Mouse (Mus musculus) megakaryocyte-erythroid progenitor cell, adult 5-6 weeks (primary cell): ENCODE results near the gene Caprin1. TPM values are rescaled to one million over a fixed set of nuclear protein-coding genes. Genes with fewer than 3 reads are reported as not detected.

Experiments
- ATAC-seq: replicated peaks from 2 replicates; pipeline ENCODE4 v1.8.0; 2016; ENCODE audit warnings: mild to moderate bottlenecking, inconsistent platforms; ENCODE audit not compliant: severe bottlenecking, poor library complexity, low FRiP score, low TSS enrichment
- total RNA-seq, 2 experiments: library from RNA; stranded (forward) in 1 of 2; stranded (reverse) in 1 of 2; fragments of 200-1000, 215-1000 nt in 1 of 2; fragments of >200 nt in 1 of 2; fragmentation: Nextera tagmentation in 1 of 2; gene quantifications; 2 replicates each; pipeline ENCODE4 v1.2.3; 2014 to 2017

Caprin1 gene
- total RNA-seq, 2 experiments from 2014 or later = 410 to 571 TPM

DNA sequence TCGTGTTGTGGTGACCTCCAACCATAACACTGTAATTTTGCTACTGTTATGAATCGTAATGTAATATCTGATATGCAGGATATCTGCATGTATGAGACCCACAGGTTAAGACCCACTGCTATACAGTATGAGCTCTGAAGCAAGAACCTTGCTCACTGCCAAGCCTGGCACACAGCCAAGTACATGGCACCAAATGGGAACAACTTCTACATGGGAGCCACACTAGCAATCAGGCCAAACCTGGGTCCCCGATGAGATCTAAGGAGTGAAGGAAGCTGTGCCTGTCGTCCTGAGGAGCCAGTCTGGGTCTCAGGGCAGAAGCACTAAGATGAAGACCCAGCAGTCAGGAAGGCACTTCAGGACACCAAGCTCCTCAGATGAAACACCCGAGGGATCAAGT, 52.0 kb downstream of the Caprin1 start:
- ATAC-seq = no peak

GRCm38 (mm10) chr2:103743988-103744387, 53.5 kb downstream of the Caprin1 start:
- ATAC-seq = peak; percentile 62

GRCm38 (mm10) chr2:103743536-103743935, 53.9 kb downstream of the Caprin1 start:
- no peak for ATAC-seq

DNA sequence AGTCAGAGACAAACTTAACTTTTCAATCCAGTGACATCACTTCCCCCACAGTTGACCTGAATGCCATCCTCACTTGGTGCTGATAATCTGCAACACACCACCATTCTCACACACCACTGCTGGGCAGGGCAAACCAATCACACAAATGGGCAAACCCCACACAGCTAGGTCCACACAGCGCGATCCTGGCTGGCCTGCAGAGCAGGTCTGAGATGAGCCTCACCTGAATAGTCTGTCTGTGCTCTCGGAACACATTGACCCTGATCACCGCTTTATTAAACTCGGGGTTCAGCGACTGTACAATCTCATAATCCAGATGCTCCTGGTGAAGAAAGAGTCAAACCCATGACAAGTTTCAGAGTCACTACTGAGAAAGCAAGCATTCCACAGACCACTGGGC, 54.6 kb downstream of the Caprin1 start:
- ATAC-seq = no peak

- ATAC-seq = no peak
These were observed 66.0 kb downstream of the Caprin1 start for GRCm38 (mm10) chr2:103731423-103731822.

DNA sequence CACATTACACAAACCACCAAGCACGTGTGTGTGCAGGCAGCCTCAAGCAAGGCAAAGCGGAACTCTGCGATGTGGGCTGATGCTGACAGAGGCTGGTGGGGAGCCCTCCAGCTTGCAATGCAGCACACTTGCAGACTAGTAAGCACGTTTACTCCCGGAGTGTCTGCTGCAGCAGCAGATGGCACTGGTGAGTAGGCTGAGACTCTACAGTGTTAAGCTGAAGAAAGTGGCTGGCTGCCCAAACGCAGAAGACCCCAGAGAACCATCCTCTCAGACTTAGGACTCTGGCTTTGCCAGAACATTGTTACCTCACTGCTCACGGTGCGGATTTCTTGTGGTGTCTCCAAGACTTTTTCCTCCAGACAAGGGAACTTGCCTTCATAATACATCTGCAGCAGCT, 66.5 kb downstream of the Caprin1 start:
- ATAC-seq = no peak

DNA sequence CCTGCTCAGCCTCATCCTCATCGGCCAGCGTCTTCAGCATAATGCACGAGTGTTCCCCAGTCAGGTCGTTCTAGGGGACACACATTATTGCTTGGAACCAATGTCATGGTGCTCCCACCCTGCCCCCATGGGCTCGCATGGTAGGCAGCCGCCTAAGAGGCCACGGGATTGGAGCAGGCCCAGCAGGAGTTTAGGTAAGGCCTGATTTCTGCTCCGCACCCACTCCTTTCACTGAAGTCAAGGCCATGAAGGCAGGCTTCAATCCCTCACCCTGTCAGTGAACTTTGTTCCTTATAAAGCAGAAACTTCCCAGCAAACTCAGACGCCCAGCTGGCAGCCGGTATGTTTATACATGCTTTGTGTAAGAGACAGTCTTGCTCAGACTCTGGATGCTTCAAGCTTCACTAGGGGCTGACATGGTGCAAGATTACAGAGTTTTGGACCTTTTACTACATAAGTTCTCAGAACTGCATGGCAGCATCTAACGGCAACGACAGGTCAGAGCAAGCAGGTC, 69.4 kb downstream of the Caprin1 start:
- ATAC-seq = no peak

- no peak for ATAC-seq
These were observed 72.9 kb downstream of the Caprin1 start for GRCm38 (mm10) chr2:103724521-103724920.

GRCm38 (mm10) chr2:103719292-103719646, 78.2 kb downstream of the Caprin1 start:
- ATAC-seq = no peak

DNA sequence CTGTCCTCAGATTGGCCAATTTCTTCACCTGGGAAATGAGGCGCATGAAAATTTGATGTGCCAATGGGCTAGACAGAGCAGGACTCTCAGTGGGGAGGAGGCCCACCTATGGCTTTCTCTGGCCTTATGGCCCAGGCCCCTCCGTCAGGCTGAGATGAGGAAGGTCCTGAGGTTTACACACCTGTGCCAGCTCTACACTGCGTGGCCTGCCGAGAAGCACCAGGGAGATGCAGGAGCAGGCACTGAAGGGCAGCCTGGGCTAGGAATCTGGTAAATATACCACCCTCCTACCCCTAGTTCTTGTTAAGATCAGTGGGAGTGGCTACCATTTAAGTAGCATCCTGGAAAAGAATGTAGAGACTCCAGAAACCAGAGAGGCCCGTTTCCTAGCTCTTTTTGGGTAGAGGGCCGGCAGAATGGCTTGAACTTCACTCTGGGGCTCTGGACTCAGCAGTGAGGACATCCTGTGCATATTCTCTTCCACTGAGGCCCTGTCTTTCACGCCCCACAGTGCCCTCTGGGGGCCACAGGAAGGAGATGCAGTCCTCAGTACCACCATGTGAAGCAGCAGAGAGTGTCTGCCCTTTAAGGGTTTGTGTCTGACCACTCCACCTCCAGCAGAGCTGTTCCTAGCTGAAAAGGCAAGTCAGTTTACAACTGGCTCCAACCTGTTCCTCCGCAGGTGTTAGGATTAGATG, 78.7 kb downstream of the Caprin1 start:
- ATAC-seq = peak; percentile 79

DNA sequence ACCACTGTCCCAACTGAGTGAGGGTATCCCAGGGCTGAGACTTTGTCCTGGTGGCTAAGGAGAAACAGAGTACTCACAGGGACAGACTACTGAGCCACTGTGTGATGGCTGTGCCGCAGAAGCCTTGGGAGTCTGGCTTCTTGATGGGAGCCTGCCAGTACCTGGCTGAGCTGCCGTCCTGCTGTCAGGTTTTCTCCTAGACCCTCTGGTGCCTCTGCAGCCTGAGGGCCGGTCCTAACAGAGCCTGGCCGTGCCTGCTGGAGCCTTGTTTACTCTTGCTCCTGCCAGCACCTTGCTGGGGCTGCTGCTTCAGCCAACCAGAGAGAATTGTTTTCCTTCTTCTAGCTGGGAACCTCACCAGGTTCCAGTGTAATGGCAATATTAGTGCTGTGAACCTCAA, 83.0 kb downstream of the Caprin1 start:
- no peak for ATAC-seq

DNA sequence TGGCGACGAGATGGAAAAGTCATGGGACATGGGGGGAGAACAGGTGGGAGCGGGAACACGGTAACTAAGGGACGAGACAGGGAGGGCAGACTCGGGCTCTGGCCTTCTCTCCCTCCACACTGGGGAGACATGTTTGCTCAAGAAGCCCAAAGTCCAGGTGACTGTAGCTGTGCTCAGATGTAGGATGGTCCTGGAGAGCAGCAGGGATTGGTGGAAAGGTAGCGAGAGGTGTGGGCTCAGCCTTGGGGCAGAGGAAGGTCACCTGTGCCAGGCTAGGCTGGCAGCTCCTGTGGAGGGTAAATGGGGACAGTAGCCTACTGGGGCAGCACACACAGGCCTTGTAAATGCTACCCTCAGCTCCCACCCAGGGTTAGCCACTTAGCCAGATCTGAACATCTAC, 83.6 kb downstream of the Caprin1 start:
- ATAC-seq = no peak

Other genes with a start within 250 kb of the Caprin1 start
- gene Abtb2, start 231.3 kb downstream of the Caprin1 start, total RNA-seq (2014; fragmentation: Nextera tagmentation) = 0.57 and 1.4 TPM in 2 replicates
- 0.42 and 0.99 TPM in 2 replicates for gene Abtb2, start 231.3 kb downstream of the Caprin1 start, total RNA-seq (2017)
- 72.5 and 104 TPM in 2 replicates for gene Nat10, start 36.4 kb downstream of the Caprin1 start, total RNA-seq (2014; fragmentation: Nextera tagmentation)
- gene Nat10, start 36.4 kb downstream of the Caprin1 start, total RNA-seq (2017) = 75.1 and 125 TPM in 2 replicates
- 386 and 431 TPM in 2 replicates for gene Lmo2, start 160.3 kb upstream of the Caprin1 start, total RNA-seq (2014; fragmentation: Nextera tagmentation)
- 391 and 392 TPM in 2 replicates for gene Lmo2, start 160.3 kb upstream of the Caprin1 start, total RNA-seq (2017)
- 79.6 and 89.2 TPM in 2 replicates for gene Fbxo3, start 230.1 kb upstream of the Caprin1 start, total RNA-seq (2014; fragmentation: Nextera tagmentation)
- gene Fbxo3, start 230.1 kb upstream of the Caprin1 start, total RNA-seq (2017) = 90.6 and 102 TPM in 2 replicates
- gene 4931422A03Rik, start 230.7 kb upstream of the Caprin1 start, total RNA-seq (2014; fragmentation: Nextera tagmentation) = not detected in 2 replicates
- 0.52 TPM in 1 of 2 replicates, not detected in the other for gene 4931422A03Rik, start 230.7 kb upstream of the Caprin1 start, total RNA-seq (2017)